In genomic region chr12:4768492-4769332, GRCm38 (mm10) we compare ENCODE assay signal across 8 mouse cellular contexts. TPM values are rescaled to one million over a fixed set of nuclear protein-coding genes. Genes with fewer than 3 reads are reported as not detected.
DNase-seq lines count a peak whose midpoint lies in the region; ATAC-seq and TF ChIP-seq lines count a peak whose summit lies in the region.

Pfn4 (plus strand) TSS chr12:4769022.
Fam228b (minus strand) TSS chr12:4769267.

- peak; percentile 97 for ATAC-seq in erythroblast, adult 5-6 weeks (replicated peaks; ENCODE audit: low FRiP score, poor library complexity, severe bottlenecking)
- ATAC-seq in kidney, embryonic 14.5 days (ENCODE audit: low FRiP score, low TSS enrichment), result peak; percentile 99
- peak; percentile 99 for ATAC-seq in limb, embryonic 14.5 days (ENCODE audit: low FRiP score, low read depth)
- peak; percentile 100 for ATAC-seq in midbrain, embryonic 16.5 days

- peak within 1 kb of the TSS; percentile 68 for H3K4me2 ChIP-seq in kidney, embryonic 14.5 days (replicated peaks; ENCODE audit: low read depth, low read length)
- peak within 1 kb of the TSS; percentile 61 for H3K4me2 ChIP-seq in limb, embryonic 14.5 days (replicated peaks; ENCODE audit: low read depth, low read length, severe bottlenecking)
- H3K4me2 ChIP-seq in midbrain, embryonic 16.5 days (ENCODE audit: low read length), result peak within 1 kb of the TSS; percentile 68

- DNase-seq in CD4-positive helper T cell, adult 2 months (ENCODE audit: low read depth, low spot score), result peak; percentile 92
- DNase-seq in brain, embryonic 14.5 days (ENCODE audit: low read depth), result peak; percentile 97
- peak; percentile 97 for DNase-seq in heart, embryonic 10.5 days (ENCODE audit: low spot score)
- peak; percentile 98 for DNase-seq in limb, embryonic 14.5 days (ENCODE audit: low spot score)
- peak; percentile 77 to 96 for DNase-seq in spleen, adult 2 months (ENCODE audit: low read depth in 1 of 2, low spot score in 2 of 2)

- 4% methylated on average over 61 of the region's 61 CpGs for WGBS in heart, embryonic 10.5 days
- 4% methylated on average over 61 of the region's 61 CpGs for WGBS in kidney, embryonic 14.5 days
- WGBS in limb, embryonic 14.5 days, result 4% methylated on average over 53 of the region's 61 CpGs
- WGBS in midbrain, embryonic 16.5 days, result 1% methylated on average over 61 of the region's 61 CpGs
- WGBS in spleen, adult 2 months, result 6% methylated on average over 61 of the region's 61 CpGs

- H3K36me3 ChIP-seq in heart, embryonic 10.5 days, result no peaks in the 10 kb centered on the region
- no peaks in the 10 kb centered on the region for H3K36me3 ChIP-seq in kidney, embryonic 14.5 days (ENCODE audit: control insufficient read depth, insufficient read depth, low read length)
- H3K36me3 ChIP-seq in limb, embryonic 14.5 days (ENCODE audit: control insufficient read depth, insufficient read depth, low read length), result no peaks in the 10 kb centered on the region
- no peaks in the 10 kb centered on the region for H3K36me3 ChIP-seq in midbrain, embryonic 16.5 days (ENCODE audit: control insufficient read depth, insufficient read depth, low read length)
- H3K36me3 ChIP-seq in spleen, adult 2 months (ENCODE audit: control insufficient read depth, insufficient read depth, low read length), result no peaks in the 10 kb centered on the region

- peak within 1 kb of the TSS; percentile 60 for H3K9ac ChIP-seq in kidney, embryonic 14.5 days (ENCODE audit: low read depth, low read length)
- H3K9ac ChIP-seq in limb, embryonic 14.5 days (ENCODE audit: low read depth, low read length, severe bottlenecking), result peak within 1 kb of the TSS; percentile 92
- peak within 1 kb of the TSS; percentile 93 for H3K9ac ChIP-seq in midbrain, embryonic 16.5 days (ENCODE audit: low read depth, low read length)

- TF ChIP-seq CTCF in brain, embryonic 14.5 days (IDR thresholded peaks at IDR 0.05; ENCODE audit: borderline replicate concordance, extremely low read depth, insufficient read depth, insufficient read length), result peak; percentile 83
- TF ChIP-seq CTCF in spleen, adult 2 months (IDR thresholded peaks at IDR 0.05; ENCODE audit: extremely low read depth, insufficient read depth, insufficient read length, insufficient replicate concordance), result peak; percentile 87

- no peaks in the 10 kb centered on the region for H3K9me3 ChIP-seq in heart, embryonic 10.5 days
- H3K9me3 ChIP-seq in kidney, embryonic 14.5 days (ENCODE audit: control insufficient read depth, low read length), result no peaks in the 10 kb centered on the region
- no peaks in the 10 kb centered on the region for H3K9me3 ChIP-seq in limb, embryonic 14.5 days (ENCODE audit: control insufficient read depth, low read length)
- H3K9me3 ChIP-seq in midbrain, embryonic 16.5 days (replicated peaks; ENCODE audit: control insufficient read depth, low read length, poor library complexity, severe bottlenecking), result no peaks in the 10 kb centered on the region

- H3K27me3 ChIP-seq in heart, embryonic 10.5 days (ENCODE audit: insufficient read depth, poor library complexity, severe bottlenecking), result no peaks in the 10 kb centered on the region
- H3K27me3 ChIP-seq in kidney, embryonic 14.5 days (ENCODE audit: control insufficient read depth, insufficient read depth, low read length), result no peaks in the 10 kb centered on the region
- no peaks in the 10 kb centered on the region for H3K27me3 ChIP-seq in limb, embryonic 14.5 days (ENCODE audit: control insufficient read depth, insufficient read depth, low read length)
- H3K27me3 ChIP-seq in midbrain, embryonic 16.5 days (ENCODE audit: control insufficient read depth, insufficient read depth, low read depth, low read length), result no peaks in the 10 kb centered on the region
- no peaks in the 10 kb centered on the region for H3K27me3 ChIP-seq in spleen, adult 2 months (ENCODE audit: control insufficient read depth, insufficient read depth, low read length)

- TF ChIP-seq POLR2A in brain, embryonic 14.5 days (IDR thresholded peaks at IDR 0.05; ENCODE audit: borderline replicate concordance, extremely low read depth, insufficient read depth, insufficient read length, poor library complexity, severe bottlenecking), result no peak; the same call in 1 of the 2 replicates
- TF ChIP-seq POLR2A in limb, embryonic 14.5 days (IDR thresholded peaks at IDR 0.05; ENCODE audit: borderline replicate concordance, extremely low read depth, insufficient read depth, insufficient read length), result no peak
- no peak for TF ChIP-seq POLR2A in spleen, adult 2 months (IDR thresholded peaks at IDR 0.05; ENCODE audit: low read depth, low read length)

- H3K4me1 ChIP-seq in heart, embryonic 10.5 days, result 0 out of 2 replicates have a peak, but pooled peaks cover 3% of the 10 kb centered on the region
- H3K4me1 ChIP-seq in kidney, embryonic 14.5 days (ENCODE audit: control insufficient read depth, insufficient read depth, low read length), result no peaks in the 10 kb centered on the region
- H3K4me1 ChIP-seq in limb, embryonic 14.5 days (ENCODE audit: control insufficient read depth, insufficient read depth, low read length), result no peaks in the 10 kb centered on the region
- H3K4me1 ChIP-seq in midbrain, embryonic 16.5 days (ENCODE audit: control insufficient read depth, insufficient read depth, low read length), result no peaks in the 10 kb centered on the region
- peaks cover 5% of the 10 kb centered on the region; the same call in 1 of the 2 replicates for H3K4me1 ChIP-seq in spleen, adult 2 months (ENCODE audit: control insufficient read depth, insufficient read depth, insufficient read length)

- peak within 1 kb of the TSS; percentile 85 for H3K4me3 ChIP-seq in heart, embryonic 10.5 days
- H3K4me3 ChIP-seq in kidney, embryonic 14.5 days (ENCODE audit: low read length), result peak within 1 kb of the TSS; percentile 41
- peak within 1 kb of the TSS; percentile 62 for H3K4me3 ChIP-seq in limb, embryonic 14.5 days (replicated peaks; ENCODE audit: low read length)
- peak within 1 kb of the TSS; percentile 72 for H3K4me3 ChIP-seq in midbrain, embryonic 16.5 days (ENCODE audit: low read depth, low read length)
- H3K4me3 ChIP-seq in spleen, adult 2 months (ENCODE audit: extremely low read depth, insufficient read depth, insufficient read length), result peak within 1 kb of the TSS; percentile 91

- H3K27ac ChIP-seq in heart, embryonic 10.5 days, result peak within 1 kb of the TSS; percentile 97
- H3K27ac ChIP-seq in kidney, embryonic 14.5 days (ENCODE audit: low read depth, low read length), result peak within 1 kb of the TSS; percentile 10
- peak within 1 kb of the TSS; percentile 88 for H3K27ac ChIP-seq in limb, embryonic 14.5 days (replicated peaks; ENCODE audit: low read depth, low read length)
- H3K27ac ChIP-seq in midbrain, embryonic 16.5 days (ENCODE audit: low read length), result peak within 1 kb of the TSS; percentile 99
- peak within 1 kb of the TSS; percentile 74 for H3K27ac ChIP-seq in spleen, adult 2 months (ENCODE audit: insufficient read depth, low read length)

RNA-seq across cellular contexts. Expression of gene Pfn4, which starts in this region (rescaled TPM):
- 8.2 and 8.7 TPM in 2 replicates for polyA plus RNA-seq in brain, embryonic 14.5 days (2012; rRNA removed)
- not detected in 2 replicates for total RNA-seq in erythroblast, adult 5-6 weeks (2015; ENCODE audit: low replicate concordance)
- 2.7 TPM in 1 of 2 replicates, not detected in the other for total RNA-seq in erythroblast, adult 5-6 weeks (2017; ENCODE audit: low replicate concordance)
- polyA plus RNA-seq in heart, embryonic 10.5 days (2016; fragmentation: Nextera tagmentation; extraction: Ambion mirVana), result 1.2 and 1.8 TPM in 2 replicates
- polyA plus RNA-seq in kidney, embryonic 14.5 days (2014; fragmentation: Nextera tagmentation; extraction: Ambion mirVana), result 2.3 and 3.4 TPM in 2 replicates
- polyA plus RNA-seq in limb, embryonic 14.5 days (2012; rRNA removed), result 2.4 and 2.7 TPM in 2 replicates
- polyA plus RNA-seq in limb, embryonic 14.5 days (2014; fragmentation: Nextera tagmentation; extraction: Ambion mirVana), result 3.8 and 4.8 TPM in 2 replicates
- 15.1 and 17.4 TPM in 2 replicates for polyA plus RNA-seq in midbrain, embryonic 16.5 days (2015; fragmentation: Nextera tagmentation; extraction: Ambion mirVana)
- 0.06 and 0.18 TPM in 2 replicates for polyA plus RNA-seq in spleen, adult 2 months (2012; rRNA removed)

RNA-seq across cellular contexts. Expression of gene Fam228b, which starts in this region (rescaled TPM):
- 5.7 TPM in 2 replicates for polyA plus RNA-seq in brain, embryonic 14.5 days (2012; rRNA removed)
- not detected in 2 replicates for total RNA-seq in erythroblast, adult 5-6 weeks (2015; ENCODE audit: low replicate concordance)
- not detected in 2 replicates for total RNA-seq in erythroblast, adult 5-6 weeks (2017; ENCODE audit: low replicate concordance)
- 2.2 and 2.6 TPM in 2 replicates for polyA plus RNA-seq in heart, embryonic 10.5 days (2016; fragmentation: Nextera tagmentation; extraction: Ambion mirVana)
- 1.7 and 5.0 TPM in 2 replicates for polyA plus RNA-seq in kidney, embryonic 14.5 days (2014; fragmentation: Nextera tagmentation; extraction: Ambion mirVana)
- polyA plus RNA-seq in limb, embryonic 14.5 days (2012; rRNA removed), result 8.7 and 8.8 TPM in 2 replicates
- polyA plus RNA-seq in limb, embryonic 14.5 days (2014; fragmentation: Nextera tagmentation; extraction: Ambion mirVana), result 4.8 TPM in 2 replicates
- 5.9 and 8.0 TPM in 2 replicates for polyA plus RNA-seq in midbrain, embryonic 16.5 days (2015; fragmentation: Nextera tagmentation; extraction: Ambion mirVana)
- polyA plus RNA-seq in spleen, adult 2 months (2012; rRNA removed), result 0.16 and 0.33 TPM in 2 replicates

Comparison
In these comparisons a context has a peak if more than half of its experiments do, and no peak if none do; other contexts are left out.
1. Peak in every context shown above with its lines: DNase-seq, ATAC-seq, H3K4me3 ChIP-seq and H3K27ac ChIP-seq.
2. Peak in DNase-seq, H3K4me3 ChIP-seq and H3K27ac ChIP-seq in spleen, adult 2 months; RNA of the genes that start here not detected or under 1 TPM.
3. H3K27ac ChIP-seq: peak in every context shown above with its lines; median percentile 99 in midbrain, embryonic 16.5 days; 97 in heart, embryonic 10.5 days; 88 in limb, embryonic 14.5 days; 74 in spleen, adult 2 months; 10 in kidney, embryonic 14.5 days.
4. H3K4me3 ChIP-seq: peak in every context shown above with its lines; median percentile 91 in spleen, adult 2 months; 85 in heart, embryonic 10.5 days; 72 in midbrain, embryonic 16.5 days; 62 in limb, embryonic 14.5 days; 41 in kidney, embryonic 14.5 days.